Mouse (Mus musculus) MEL-GATA-1-ER (cell line): ENCODE results near the gene Gyg.
"Not testable (repeated sequence)": the region's sequence is repeated elsewhere in the genome, so short reads cannot be mapped to it uniquely, and the experiment has no call there.

ENCODE experiments used
- DNase-seq: peaks from one replicate; pipeline ENCODE4 v3.0.0-alpha.2; 2012; ENCODE audit warnings: low read depth; ENCODE audit errors: extremely low read depth

Gyg gene

GRCm38 (mm10) chr3:20131350-20131720, 23.8 kb downstream of the Gyg start:
- no peak for DNase-seq

DNA sequence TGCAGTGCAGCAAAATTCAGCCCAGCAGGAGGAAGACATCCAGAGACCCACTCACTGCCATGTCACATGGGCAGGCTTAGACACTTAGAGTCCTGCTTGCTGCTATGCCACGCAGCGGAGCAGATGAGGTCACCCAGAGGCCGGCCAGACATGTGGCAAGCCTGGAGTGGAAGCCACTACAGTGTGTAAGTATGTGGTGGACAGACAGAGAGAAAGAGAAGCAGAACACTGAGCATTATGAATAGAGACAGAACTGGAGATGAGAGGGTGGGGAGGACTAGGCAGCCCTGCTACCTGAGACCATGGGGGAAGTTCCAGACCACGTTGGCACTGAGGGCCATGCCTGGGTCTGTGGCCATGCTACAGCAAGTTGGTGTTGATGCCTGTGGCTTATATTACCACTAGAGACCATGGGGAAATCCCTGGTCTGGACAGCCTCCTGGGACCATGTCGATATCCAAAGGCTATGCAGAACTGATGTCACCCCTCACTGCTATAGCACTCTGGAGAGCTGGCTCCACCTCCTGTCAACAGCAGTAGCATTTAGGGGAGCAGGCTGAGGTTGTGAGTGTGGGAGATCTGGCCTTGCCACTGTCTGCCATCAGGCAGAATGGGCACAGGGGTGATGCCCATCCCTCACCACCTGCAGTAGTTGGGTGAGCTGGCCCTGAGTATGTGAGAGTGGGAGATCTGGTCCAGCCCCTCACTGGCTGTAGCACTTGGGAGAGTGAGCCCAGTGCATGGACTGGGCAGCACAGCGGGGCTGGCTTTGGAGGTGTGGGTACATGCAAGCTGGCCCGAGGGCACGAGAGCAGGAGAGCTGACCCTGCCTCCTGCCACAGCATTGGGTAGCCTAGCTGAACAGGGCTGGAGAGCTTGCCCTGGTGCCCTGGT, 24.4 kb downstream of the Gyg start:
- DNase-seq: no peak

GRCm38 (mm10) chr3:20129491-20129890, 25.6 kb downstream of the Gyg start:
- DNase-seq: no peak

DNA sequence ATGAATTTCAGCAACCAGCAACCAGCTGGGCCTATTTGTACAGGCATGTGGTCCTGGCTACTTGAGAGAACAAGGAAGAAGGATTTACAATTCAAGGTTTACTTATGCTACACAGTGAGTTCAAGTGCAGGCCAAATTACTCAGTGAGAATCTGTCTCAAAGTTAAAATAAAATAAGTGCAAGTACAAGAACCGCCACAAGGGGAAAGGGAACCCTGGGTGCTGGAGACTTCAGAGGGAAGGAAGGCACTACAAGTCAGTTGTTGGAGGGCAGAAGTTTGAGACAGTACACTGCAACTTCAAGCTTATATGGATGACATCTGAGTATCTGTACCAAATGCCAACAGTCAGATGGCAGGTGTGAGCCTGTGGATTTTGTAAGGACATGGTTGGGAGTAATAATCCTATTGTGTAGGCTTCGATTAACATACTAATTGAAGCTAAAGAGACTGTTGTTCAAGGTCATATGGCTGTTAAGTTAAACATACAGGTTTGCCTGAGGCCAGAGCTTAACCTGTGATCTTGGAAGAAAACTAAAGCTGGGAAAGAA, 28.0 kb downstream of the Gyg start:
- no peak for DNase-seq

GRCm38 (mm10) chr3:20125604-20126003, 29.5 kb downstream of the Gyg start:
- DNase-seq: no peak

DNA sequence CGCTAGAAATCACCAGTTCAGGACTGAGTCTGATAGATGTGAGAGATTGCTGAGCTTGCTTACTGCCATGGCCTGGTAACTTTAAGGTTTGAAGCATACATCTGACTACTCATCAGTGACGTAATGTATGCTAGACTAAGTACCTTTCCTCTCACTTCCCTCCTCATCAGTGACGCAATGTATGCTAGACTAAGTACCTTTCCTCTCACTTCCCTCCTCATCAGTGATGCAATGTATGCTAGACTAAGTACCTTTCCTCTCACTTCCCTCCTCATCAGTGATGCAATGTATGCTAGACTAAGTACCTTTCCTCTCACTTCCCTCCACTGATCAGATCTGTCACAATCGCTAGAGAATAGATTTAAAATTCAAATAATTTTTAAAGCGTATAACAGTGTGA, 33.5 kb downstream of the Gyg start:
- not testable (repeated sequence) for DNase-seq

- DNase-seq: no peak
Observed at GRCm38 (mm10) chr3:20119686-20120244, 35.4 kb downstream of the Gyg start.

DNA sequence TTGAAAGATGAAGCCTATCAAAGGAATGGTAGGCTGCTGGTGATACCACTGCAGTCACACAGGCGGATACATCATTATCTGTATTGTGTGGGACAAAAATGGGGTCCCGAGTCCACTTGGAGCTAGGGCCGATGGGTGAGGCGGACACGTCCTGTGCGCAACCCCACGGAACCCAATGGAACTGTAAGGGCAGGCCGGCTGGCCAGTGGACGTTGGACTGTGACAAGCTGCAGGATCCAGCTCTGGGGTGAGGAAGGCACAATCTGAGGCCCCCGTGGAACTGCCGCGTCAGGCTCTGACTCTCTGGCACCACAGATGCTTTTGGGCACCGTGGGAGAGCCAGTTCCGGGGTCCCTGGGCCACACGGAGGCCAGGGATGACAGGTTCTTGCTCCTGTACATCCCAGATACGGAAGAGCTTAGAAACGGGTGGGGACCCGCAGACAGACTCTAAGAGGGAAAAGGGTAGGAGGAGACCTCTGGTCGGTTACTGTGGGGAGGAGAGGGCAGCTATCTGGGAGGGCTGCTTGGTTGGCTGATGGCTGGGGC, 36.0 kb downstream of the Gyg start:
- DNase-seq: no peak

GRCm38 (mm10) chr3:20111913-20112312, 43.2 kb downstream of the Gyg start:
- DNase-seq: no peak

DNA sequence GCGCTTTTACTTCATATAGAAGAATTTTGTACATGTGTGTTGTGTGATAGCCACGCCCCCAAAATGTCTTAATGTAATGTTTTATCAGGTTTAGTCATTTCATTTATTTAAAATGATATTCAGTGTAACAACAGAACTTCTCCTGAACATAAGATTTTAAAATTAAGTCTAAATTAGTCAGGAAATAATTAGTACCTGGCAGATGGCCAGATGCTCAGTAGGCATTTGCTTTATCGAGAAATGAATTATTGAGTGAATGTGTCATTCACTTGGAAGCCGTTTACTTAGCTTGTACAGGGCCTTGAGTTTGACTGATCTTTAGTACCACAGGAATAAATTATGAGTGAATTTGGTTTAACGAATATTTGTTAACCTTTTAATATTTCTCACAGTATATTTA, 46.2 kb downstream of the Gyg start:
- DNase-seq: no peak

GRCm38 (mm10) chr3:20104776-20105175, 50.3 kb downstream of the Gyg start:
- no peak for DNase-seq

DNA sequence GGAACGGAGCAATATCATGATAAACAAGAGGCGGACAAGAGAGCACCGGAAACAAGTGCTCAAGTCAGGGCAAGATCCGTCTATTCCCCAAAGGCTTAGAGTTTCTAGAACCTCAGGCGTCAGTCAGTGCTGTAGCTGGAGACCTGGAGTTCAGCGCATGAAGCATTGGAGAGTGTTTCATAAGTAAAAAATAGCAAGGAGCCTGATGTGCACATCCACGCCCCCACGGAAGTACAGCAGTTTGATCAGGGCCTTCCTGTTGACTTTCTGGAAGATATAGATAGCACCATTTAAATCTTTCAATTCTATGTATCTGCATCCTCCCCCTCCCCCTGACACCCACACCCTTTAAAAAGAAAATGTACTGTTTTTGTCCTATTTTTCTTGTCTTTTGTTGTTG, 50.8 kb downstream of the Gyg start:
- DNase-seq: no peak

GRCm38 (mm10) chr3:20103830-20104229, 51.3 kb downstream of the Gyg start:
- no peak for DNase-seq

GRCm38 (mm10) chr3:20082161-20082560, 73.0 kb downstream of the Gyg start:
- DNase-seq: no peak

- DNase-seq: no peak
Observed at GRCm38 (mm10) chr3:20076145-20077053, 78.7 kb downstream of the Gyg start.
